ENCODE assay signal across 14 mouse cellular contexts in the genomic region with DNA sequence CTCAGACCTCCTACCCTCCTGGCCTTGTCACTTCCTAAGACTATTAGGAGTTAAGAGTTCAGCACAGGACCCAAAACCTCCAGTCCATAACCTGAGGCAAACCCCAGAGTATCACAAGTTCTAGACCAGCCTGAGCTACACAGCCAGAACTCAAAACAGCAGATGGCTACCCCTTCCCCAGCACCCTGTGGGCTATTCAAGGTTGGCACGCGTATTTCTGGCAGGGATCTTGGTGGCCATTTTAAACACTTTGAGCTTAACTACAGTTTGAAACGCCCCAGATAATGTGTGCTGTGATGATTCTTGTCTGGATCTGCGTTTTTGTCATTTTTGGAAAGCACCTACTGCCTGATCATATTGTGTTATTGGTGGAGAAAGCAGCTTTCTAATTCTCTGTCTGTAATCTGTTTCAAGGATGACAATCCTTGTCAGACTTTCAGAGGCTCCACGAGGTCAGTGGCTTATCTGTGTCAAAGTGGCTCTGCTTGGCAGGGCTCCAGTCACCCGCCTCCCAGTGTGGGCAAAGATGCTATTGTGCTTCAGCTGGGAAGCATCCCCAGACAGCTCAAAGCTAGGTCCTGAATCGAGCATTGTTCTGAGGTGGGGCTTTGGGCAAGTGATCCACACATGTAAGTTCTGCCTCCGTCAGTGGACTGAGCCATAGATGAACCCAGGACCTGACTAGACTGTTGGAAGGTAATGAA. TPM values are rescaled to one million over a fixed set of nuclear protein-coding genes. Genes with fewer than 3 reads are reported as not detected.
DNase-seq lines count a peak whose midpoint lies in the region; TF ChIP-seq lines count a peak whose summit lies in the region.
"Had no signal": no experiment of that assay in that cellular context is flagged by ENCODE, and none has a peak within 500 bp of the region (broad histone marks: within the 10 kb centered on the region; RNA-seq: fewer than 3 reads in every experiment).

No protein-coding gene starts in this region.

- H3K27ac ChIP-seq in layer of hippocampus, adult 2 months: peak overlapping the region; percentile 4; the same call in 1 of the 2 replicates
- H3K27ac ChIP-seq: kidney, postnatal 0 days; liver, embryonic 15.5 days; midbrain, embryonic 15.5 days had no signal

- DNase-seq in layer of hippocampus, adult 2 months (ENCODE audit: low spot score in 2 of 2): no peak
- no peak for DNase-seq in layer of hippocampus, postnatal 14 days (ENCODE audit: low spot score in 2 of 2)
- peak; percentile 45 for DNase-seq in right cerebral cortex, adult 18-20 months
- no peak for DNase-seq in right cerebral cortex, adult 2 months (ENCODE audit: low spot score in 2 of 2)
- peak; percentile 68 to 72 for DNase-seq in cerebellum, adult 18-20 months
- DNase-seq in testis, postnatal 14 days (ENCODE audit: low spot score): peak; percentile 80
- DNase-seq in urinary bladder, postnatal 14 days (ENCODE audit: low spot score): no peak
- DNase-seq in thymus, postnatal 0 days (ENCODE audit: low spot score): no peak
- DNase-seq: B cell, adult 2 months; heart, postnatal 14 days; thymus, postnatal 25 days had no signal

- no peak for TF ChIP-seq CTCF in layer of hippocampus, adult 2 months (conservative IDR thresholded peaks at IDR 0.05)

- no peak overlapping the region for H3K4me3 ChIP-seq in layer of hippocampus, adult 2 months
- H3K4me3 ChIP-seq: liver, embryonic 15.5 days; midbrain, embryonic 15.5 days had no signal

RNA-seq across cellular contexts. Expression of a gene that starts 2.1 kb away (rescaled TPM):
- 100 to 1,000 TPM; 147 to 158 TPM for total RNA-seq in layer of hippocampus, adult 2 months (2021)
- 100 to 1,000 TPM; 137 to 160 TPM for total RNA-seq in layer of hippocampus, postnatal 14 days (2021)
- 20.3 and 20.7 TPM in 2 replicates for polyA plus RNA-seq in thymus, postnatal 0 days (2015; fragmentation: Nextera tagmentation; extraction: Ambion mirVana)

RNA-seq across cellular contexts. Expression of a gene that starts 56.2 kb away (rescaled TPM):
- 10 to 100 TPM; 13.7 to 19.4 TPM for total RNA-seq in layer of hippocampus, adult 2 months (2021)
- 10 to 100 TPM; 12.6 to 13.0 TPM for total RNA-seq in layer of hippocampus, postnatal 14 days (2021)
- 47.2 and 52.6 TPM in 2 replicates for polyA plus RNA-seq in thymus, postnatal 0 days (2015; fragmentation: Nextera tagmentation; extraction: Ambion mirVana)

RNA-seq across cellular contexts. Expression of a gene that starts 56.9 kb away (rescaled TPM):
- 10 to 100 TPM; 32.4 to 35.0 TPM for total RNA-seq in layer of hippocampus, adult 2 months (2021)
- total RNA-seq in layer of hippocampus, postnatal 14 days (2021): 10 to 100 TPM; 27.6 to 28.5 TPM
- polyA plus RNA-seq in thymus, postnatal 0 days (2015; fragmentation: Nextera tagmentation; extraction: Ambion mirVana): 149 and 164 TPM in 2 replicates

Comparison
In these comparisons a context has a peak if more than half of its experiments do, and no peak if none do; other contexts are left out.
1. DNase-seq: peak in right cerebral cortex, adult 18-20 months (single experiment), cerebellum, adult 18-20 months (2 of 2) and testis, postnatal 14 days (single experiment); none in layer of hippocampus, adult 2 months (0 of 2), layer of hippocampus, postnatal 14 days (0 of 2), right cerebral cortex, adult 2 months (0 of 2), urinary bladder, postnatal 14 days (single experiment) and thymus, postnatal 0 days (single experiment).